10 mouse cellular contexts compared by ENCODE assay signal in genomic region chr7:137522450-137522849, GRCm38 (mm10).
"Had no signal": no experiment of that assay in that cellular context is flagged by ENCODE, and none has a peak within 500 bp of the region (broad histone marks: within the 10 kb centered on the region; RNA-seq: fewer than 3 reads in every experiment).

No protein-coding gene starts in this region.

- H3K4me2 ChIP-seq: limb, embryonic 15.5 days; liver, embryonic 15.5 days; neural tube, embryonic 12.5 days had no signal

- H3K4me1 ChIP-seq: liver, embryonic 15.5 days had no signal

- DNase-seq: kidney, adult 11 months; kidney, adult 9 months; kidney, postnatal 25 days; midbrain, embryonic 14.5 days; thymus, adult 2 months; thymus, postnatal 36 days had no signal

- H3K4me3 ChIP-seq: limb, embryonic 15.5 days; liver, embryonic 15.5 days; neural tube, embryonic 12.5 days had no signal

- H3K27me3 ChIP-seq: liver, embryonic 15.5 days had no signal

- H3K9ac ChIP-seq: limb, embryonic 15.5 days; liver, embryonic 15.5 days; neural tube, embryonic 12.5 days had no signal

- H3K36me3 ChIP-seq: limb, embryonic 15.5 days; liver, embryonic 15.5 days; neural tube, embryonic 12.5 days had no signal

- H3K27ac ChIP-seq: limb, embryonic 15.5 days; liver, embryonic 15.5 days; neural tube, embryonic 12.5 days; stomach, postnatal 0 days had no signal

- H3K9me3 ChIP-seq: limb, embryonic 15.5 days; liver, embryonic 15.5 days; neural tube, embryonic 12.5 days had no signal
